Comparison of ENCODE assay signal across 8 mouse cellular contexts in the genomic region with DNA sequence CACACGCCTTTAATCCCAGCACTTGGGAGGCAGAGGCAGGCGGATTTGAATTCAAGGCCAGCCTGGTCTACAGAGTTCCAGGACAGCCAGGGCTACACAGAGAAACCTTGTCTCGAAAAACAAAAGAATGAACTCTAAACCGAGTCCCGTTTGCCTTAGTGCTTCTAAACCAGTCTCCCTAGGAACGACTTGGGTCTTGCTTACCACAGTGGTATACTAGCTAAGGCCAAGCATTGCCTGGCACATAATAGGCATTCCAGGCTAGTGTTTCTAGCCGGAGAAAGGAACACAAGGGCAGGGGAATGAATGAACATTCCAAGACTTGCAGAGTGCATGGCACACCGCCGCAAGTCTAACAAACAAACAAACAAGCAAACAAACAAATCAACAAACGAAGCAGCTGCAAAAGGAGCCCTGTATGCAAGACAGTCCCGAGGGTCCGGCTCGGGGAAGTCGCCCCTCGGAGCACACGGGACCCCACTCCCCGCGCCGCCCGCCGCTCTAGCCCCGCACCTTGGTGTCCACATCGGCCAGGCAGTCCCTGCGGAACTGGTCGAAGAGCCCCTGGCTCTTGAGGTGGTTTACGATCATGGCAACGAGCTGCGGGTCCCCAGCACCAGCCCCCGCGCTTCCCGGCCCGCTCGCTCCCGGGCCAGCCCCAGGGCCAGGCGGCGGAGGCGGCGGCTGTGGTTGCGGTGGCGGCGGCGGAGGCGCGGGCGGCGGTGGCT. TPM values are rescaled to one million over a fixed set of nuclear protein-coding genes. Genes with fewer than 3 reads are reported as not detected.
DNase-seq lines count a peak whose midpoint lies in the region; ATAC-seq lines count a peak whose summit lies in the region.

No protein-coding gene starts in this region.

- no peaks in the 10 kb centered on the region for H3K36me3 ChIP-seq in heart, embryonic 16.5 days (ENCODE audit: control insufficient read depth, insufficient read depth)
- H3K36me3 ChIP-seq in macrophage (ENCODE audit: inconsistent target) = no peaks in the 10 kb centered on the region

- ATAC-seq in frontal cortex, adult (ENCODE audit: low TSS enrichment) = peak; percentile 58
- peak; percentile 23 for ATAC-seq in heart, embryonic 16.5 days (replicated peaks; ENCODE audit: extremely low read depth, insufficient read depth, low FRiP score)
- ATAC-seq in inflammation-experienced regulatory T-cells, adult 6 months = no peak

- peak overlapping the region; percentile 90 for H3K4me2 ChIP-seq in heart, embryonic 16.5 days (ENCODE audit: low read depth, low read length)

- no peak for DNase-seq in frontal cortex, postnatal 36 days (ENCODE audit: low spot score in 2 of 2)
- DNase-seq in thymus, postnatal 25 days = peak; percentile 5
- no peak for DNase-seq in thymus, postnatal 4 days
- DNase-seq in right cerebral cortex, postnatal 10 days (ENCODE audit: low spot score in 2 of 2) = no peak

- H3K79me2 ChIP-seq in macrophage (ENCODE audit: inconsistent target) = peaks cover 52% of the 10 kb centered on the region

- peak overlapping the region; percentile 94 for H3K9ac ChIP-seq in heart, embryonic 16.5 days (ENCODE audit: low read length)

- H3K9me3 ChIP-seq in heart, embryonic 16.5 days (replicated peaks; ENCODE audit: control insufficient read depth, low read length) = no peaks in the 10 kb centered on the region

- H3K27ac ChIP-seq in heart, embryonic 16.5 days (ENCODE audit: low read length) = peak overlapping the region; percentile 53
- H3K27ac ChIP-seq in macrophage = peak overlapping the region; percentile 36

- peak overlapping the region; percentile 92 for H3K4me3 ChIP-seq in heart, embryonic 16.5 days (ENCODE audit: low read length)
- peak overlapping the region; percentile 78 for H3K4me3 ChIP-seq in macrophage (ENCODE audit: inconsistent target)

- peaks cover 18% of the 10 kb centered on the region for H3K4me1 ChIP-seq in heart, embryonic 16.5 days (ENCODE audit: control insufficient read depth, insufficient read depth, low read length)

- WGBS in heart, embryonic 16.5 days = 2% methylated on average over 45 of the region's 46 CpGs
- WGBS in macrophage (ENCODE audit: missing documents) = under 1% methylated on average over 34 of the region's 46 CpGs

- H3K27me3 ChIP-seq in heart, embryonic 16.5 days (ENCODE audit: control insufficient read depth, insufficient read depth, low read length) = no peaks in the 10 kb centered on the region

RNA-seq across cellular contexts. Expression of a gene that starts 0.5 kb away (rescaled TPM):
- 12.7 and 14.0 TPM in 2 replicates for polyA plus RNA-seq in heart, embryonic 16.5 days (2015; fragmentation: Nextera tagmentation; extraction: Ambion mirVana)
- total RNA-seq in macrophage (2018; cell fraction: chromatin; rRNA removed) = 100 to 1,000 TPM in 6 of 26 experiments, 10 to 100 TPM in 20; 36.3 to 149 (median 78.0) TPM
- total RNA-seq in macrophage (2018; cell fraction: cytosol; rRNA removed) = 10 to 100 TPM; 11.2 to 27.3 (median 19.5) TPM
- 10 to 100 TPM; 22.5 to 71.8 (median 38.3) TPM for total RNA-seq in macrophage (2018; cell fraction: nucleus; rRNA removed)
- 11.9 to 30.5 TPM (median 15.4 TPM) in 3 replicates for polyA plus RNA-seq in macrophage (2018)
- polyA plus RNA-seq in inflammation-experienced regulatory T-cells, adult 6 months (2017; shearing (Covaris generic)) = 10 to 100 TPM; 32.6 to 41.4 (median 38.2) TPM
